Mouse (Mus musculus) embryonic fibroblast, embryonic 13.5 days (primary cell): ENCODE data around the gene Itpk1.

ENCODE experiments used
- CTCF ChIP-seq: IDR thresholded peaks from 2 replicates; pipeline ENCODE4 v1.5.1; 2011; ENCODE audit warnings: mild to moderate bottlenecking, control low read depth, low read length, moderate library complexity, borderline replicate concordance; ENCODE audit not compliant: insufficient read depth
- POLR2A ChIP-seq: IDR thresholded peaks from 2 replicates; pipeline ENCODE4 v1.6.1; 2011; ENCODE audit warnings: low read depth, mild to moderate bottlenecking, control low read depth, low read length, moderate library complexity

- no peak for TF ChIP-seq CTCF
- TF ChIP-seq POLR2A, result no peak
These were observed 82.9 kb downstream of the Itpk1 start for GRCm38 (mm10) chr12:102621811-102622210.
